Mouse (Mus musculus): ENCODE data around the gene Efna4. TPM values are rescaled to one million over a fixed set of nuclear protein-coding genes. Genes with fewer than 3 reads are reported as not detected.
A peak's percentile ranks its signal among the peaks of the same experiment; 100 is the strongest.

The Efna4 gene
- polyA plus RNA-seq, 1 experiment from 2014 or later: not detected

DNA sequence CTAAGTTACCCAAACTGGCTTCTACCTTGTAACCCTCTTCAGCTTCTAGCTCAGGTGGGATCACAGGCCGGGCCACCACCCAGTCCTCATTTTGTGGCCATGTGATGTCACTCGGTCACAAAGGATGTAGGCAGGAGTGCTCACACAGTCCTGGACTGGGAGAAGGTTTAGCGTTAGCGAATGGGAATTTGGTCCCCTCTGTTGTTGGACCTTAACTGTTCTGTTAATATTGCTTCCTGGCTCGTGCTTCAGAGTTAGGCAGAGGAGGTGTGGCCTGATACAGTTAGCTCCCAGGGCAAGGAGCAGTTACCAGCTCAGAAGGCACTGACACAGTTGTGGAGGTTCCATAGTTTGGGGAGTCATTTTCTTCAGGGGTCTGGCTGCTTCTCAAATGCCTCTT is 43.6 kb downstream of the Efna4 start:
- WGBS (ENCODE audit: missing documents): 89% methylated on average over 5 of the region's 5 CpGs
- Histone ChIP-seq H3K79me2 (ENCODE audit: inconsistent target) (no peaks in the 10 kb centered on the region), H3K36me3 (ENCODE audit: inconsistent target) (no peaks in the 10 kb centered on the region), H3K4me3 (ENCODE audit: inconsistent target) (no peak overlapping the region), H3K27ac (no peak overlapping the region)

DNA sequence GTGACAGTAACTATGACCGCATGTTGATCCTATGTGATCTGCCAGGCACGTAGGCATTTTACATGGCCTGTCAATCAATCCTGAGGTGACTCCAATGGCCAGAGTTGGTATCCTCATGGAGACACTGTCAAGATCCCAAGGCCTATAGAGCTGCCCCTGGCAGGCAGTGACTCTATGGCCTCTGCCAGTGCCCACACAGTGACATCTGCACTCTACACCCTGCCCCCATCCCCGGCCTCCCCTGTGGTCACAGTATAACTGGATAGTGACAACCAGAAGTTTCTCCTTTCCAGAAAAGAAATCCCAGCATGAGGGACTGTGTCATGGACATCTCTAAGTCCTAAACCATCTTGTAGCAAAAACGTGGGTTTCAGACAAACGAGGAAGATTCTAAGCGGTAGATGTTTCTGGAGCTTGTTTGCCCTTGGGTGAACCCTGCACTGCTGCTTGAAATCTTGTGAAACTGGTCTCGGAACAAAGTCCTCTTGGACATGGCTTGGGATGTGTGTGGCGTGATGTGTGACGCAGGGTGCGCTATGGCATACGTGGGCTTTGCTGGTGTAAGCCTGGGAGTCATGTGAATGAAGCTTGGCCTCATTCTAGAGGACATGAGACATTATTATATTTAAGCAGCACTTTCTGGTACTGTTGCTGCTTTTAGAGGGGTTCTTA is 44.4 kb downstream of the Efna4 start:
- H3K27ac ChIP-seq: no peak overlapping the region
- no peaks in the 10 kb centered on the region for H3K79me2 ChIP-seq (ENCODE audit: inconsistent target)
- no peak overlapping the region for H3K4me3 ChIP-seq (ENCODE audit: inconsistent target)
- WGBS (ENCODE audit: missing documents): 96% methylated on average over 11 of the region's 11 CpGs
- no peaks in the 10 kb centered on the region for H3K36me3 ChIP-seq (ENCODE audit: inconsistent target)

DNA sequence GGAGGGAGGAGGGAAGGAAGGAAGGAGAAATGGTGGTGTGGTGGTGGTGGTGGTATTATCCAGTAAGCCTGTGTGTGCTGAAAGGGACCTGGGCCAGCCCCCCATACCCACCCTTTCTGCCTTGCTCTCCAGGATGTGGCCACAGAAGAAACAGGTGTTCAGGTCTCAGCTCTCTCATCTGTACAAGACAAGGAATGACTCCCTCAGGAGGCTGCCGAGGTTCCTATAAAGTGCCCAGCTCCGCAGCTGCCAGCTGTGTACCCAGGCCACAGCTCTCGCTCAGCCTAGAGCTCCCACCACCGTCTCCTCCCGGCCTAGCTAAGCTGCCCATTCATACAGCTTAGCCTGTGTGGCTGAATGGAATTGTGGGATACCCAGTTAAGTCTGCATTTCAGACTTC is 45.5 kb downstream of the Efna4 start:
- Histone ChIP-seq H3K4me3 (ENCODE audit: inconsistent target) (no peak overlapping the region), H3K36me3 (ENCODE audit: inconsistent target) (no peaks in the 10 kb centered on the region), H3K79me2 (ENCODE audit: inconsistent target) (no peaks in the 10 kb centered on the region), H3K27ac (no peak overlapping the region)
- 75% methylated on average over 5 of the region's 5 CpGs for WGBS (ENCODE audit: missing documents)

DNA sequence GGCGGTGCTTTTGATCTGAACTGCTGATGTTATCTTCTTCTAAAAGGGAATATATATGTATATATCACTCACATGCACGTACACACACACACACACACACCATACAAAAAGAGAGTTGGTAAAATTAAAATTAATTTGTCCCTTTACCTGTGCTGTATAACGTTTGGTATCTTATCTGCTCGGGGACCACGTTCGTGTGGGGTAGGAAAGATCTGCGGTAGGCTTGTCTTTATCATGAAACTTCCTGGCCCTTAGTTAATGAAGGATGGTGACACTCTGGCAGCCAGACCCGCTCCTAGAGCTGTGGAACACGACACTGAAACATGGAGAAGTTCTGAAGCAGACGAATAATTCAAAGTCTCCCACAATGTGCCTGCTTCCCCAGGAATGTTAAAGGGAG is 46.0 kb downstream of the Efna4 start:
- WGBS (ENCODE audit: missing documents): 60% methylated on average over 9 of the region's 10 CpGs
- Histone ChIP-seq H3K79me2 (ENCODE audit: inconsistent target) (no peaks in the 10 kb centered on the region), H3K27ac (no peak overlapping the region), H3K4me3 (ENCODE audit: inconsistent target) (no peak overlapping the region), H3K36me3 (ENCODE audit: inconsistent target) (no peaks in the 10 kb centered on the region)

DNA sequence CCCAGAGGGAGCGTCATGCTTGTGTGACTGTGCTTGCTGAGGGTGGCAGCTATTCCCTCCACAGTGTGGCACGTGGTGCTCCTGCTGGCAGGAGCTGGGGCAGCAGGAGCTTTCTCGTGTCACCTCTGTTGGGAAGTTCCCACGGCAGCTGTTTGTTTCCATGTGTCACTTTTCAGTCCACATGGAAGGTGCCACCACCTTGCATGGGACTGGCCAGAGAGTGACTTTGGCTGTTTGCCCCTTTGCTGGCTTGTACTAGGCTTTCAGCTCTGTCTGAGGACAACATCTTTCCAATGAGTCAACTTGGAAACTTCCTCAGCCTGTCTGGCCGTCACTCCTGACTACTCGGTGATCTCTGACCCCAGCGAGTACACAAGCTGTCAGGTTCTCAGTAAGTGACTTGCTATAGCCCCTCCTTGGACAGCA is 49.3 kb downstream of the Efna4 start:
- WGBS (ENCODE audit: missing documents): 76% methylated on average over 7 of the region's 7 CpGs
- H3K4me3 ChIP-seq (ENCODE audit: inconsistent target): no peak overlapping the region
- no peaks in the 10 kb centered on the region for H3K79me2 ChIP-seq (ENCODE audit: inconsistent target)
- H3K36me3 ChIP-seq (ENCODE audit: inconsistent target): no peaks in the 10 kb centered on the region
- H3K27ac ChIP-seq: no peak overlapping the region

DNA sequence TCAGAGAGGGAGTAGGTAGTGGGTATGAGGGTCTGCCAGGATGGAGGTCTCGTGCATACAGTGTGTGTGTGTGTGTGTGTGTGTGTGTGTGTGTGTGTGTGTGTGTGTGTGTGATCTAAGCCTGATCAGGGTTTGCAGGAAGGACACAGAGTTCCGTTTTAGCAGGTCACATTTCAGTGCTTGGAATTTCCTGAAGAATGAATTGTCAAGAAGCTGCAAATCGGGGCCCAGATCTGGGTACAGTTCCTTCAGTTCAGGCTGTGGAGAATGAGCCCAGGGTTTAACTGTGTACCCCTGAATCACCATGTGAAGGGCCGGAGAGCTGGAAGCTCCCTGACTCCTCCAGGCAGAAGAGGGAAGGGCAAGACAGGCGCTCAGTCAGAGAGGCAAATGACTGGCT is 50.5 kb downstream of the Efna4 start:
- Histone ChIP-seq H3K36me3 (ENCODE audit: inconsistent target) (no peaks in the 10 kb centered on the region), H3K4me3 (ENCODE audit: inconsistent target) (no peak overlapping the region), H3K27ac (no peak overlapping the region), H3K79me2 (ENCODE audit: inconsistent target) (no peaks in the 10 kb centered on the region)
- WGBS (ENCODE audit: missing documents): 56% methylated on average over 5 of the region's 5 CpGs

DNA sequence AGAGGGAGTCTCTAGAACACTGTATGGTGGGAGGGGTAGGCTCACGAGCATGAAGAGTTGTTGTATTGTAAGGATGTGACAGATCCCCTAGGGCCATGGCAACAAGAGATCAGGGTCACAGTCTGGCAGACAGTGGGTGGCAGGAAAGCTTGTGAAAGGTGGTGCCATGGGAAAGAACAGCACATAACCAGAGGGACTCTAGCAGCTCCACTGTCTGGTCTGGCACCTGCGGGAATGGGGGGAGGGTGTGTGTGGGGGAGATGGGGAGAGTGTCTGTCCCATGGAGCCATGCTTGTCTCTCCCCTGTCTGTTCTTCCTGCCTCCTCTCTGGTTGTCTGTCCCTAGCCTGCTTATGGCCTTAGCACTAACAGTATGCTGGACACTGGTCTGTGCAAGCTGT is 52.3 kb downstream of the Efna4 start:
- Histone ChIP-seq H3K36me3 (ENCODE audit: inconsistent target) (no peaks in the 10 kb centered on the region), H3K4me3 (ENCODE audit: inconsistent target) (no peak overlapping the region), H3K27ac (peak overlapping the region; percentile 42), H3K79me2 (ENCODE audit: inconsistent target) (no peaks in the 10 kb centered on the region)
- 38% methylated on average over 2 of the region's 2 CpGs for WGBS (ENCODE audit: missing documents)

DNA sequence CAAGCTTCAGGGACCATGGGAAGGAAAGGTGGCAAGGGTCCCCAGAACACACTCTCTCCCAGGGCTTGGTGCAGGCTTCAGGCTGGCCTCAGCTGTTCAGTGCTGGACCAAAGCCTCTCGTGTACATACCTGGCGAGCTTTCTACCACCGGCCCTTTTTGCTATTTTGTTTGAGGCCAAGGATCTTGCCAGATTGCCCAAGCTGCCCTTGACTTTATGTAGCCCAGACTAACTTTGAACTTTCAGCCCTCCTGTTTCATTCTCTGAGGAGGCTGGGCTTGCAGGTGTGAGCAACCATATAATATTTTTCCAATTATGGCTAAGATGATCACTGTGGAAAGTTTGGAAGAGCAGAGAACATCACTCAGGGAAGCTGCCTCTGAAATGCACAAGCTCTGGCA is 53.6 kb downstream of the Efna4 start:
- WGBS (ENCODE audit: missing documents): 100% methylated on average over 3 of the region's 3 CpGs
- Histone ChIP-seq H3K79me2 (ENCODE audit: inconsistent target) (no peaks in the 10 kb centered on the region), H3K4me3 (ENCODE audit: inconsistent target) (no peak overlapping the region)

More for the DNA sequence above, 53.6 kb downstream of the Efna4 start:
- Histone ChIP-seq H3K36me3 (ENCODE audit: inconsistent target) (no peaks in the 10 kb centered on the region), H3K27ac (no peak overlapping the region)

Other genes with a start within 250 kb of the Efna4 start
- gene Rusc1, start 244.7 kb downstream of the Efna4 start, polyA plus RNA-seq (2018): 8.1 to 14.4 TPM (median 11.2 TPM) in 3 replicates
- not detected in 3 replicates for gene Gm43738, start 236.9 kb downstream of the Efna4 start, polyA plus RNA-seq (2018)
- gene Fdps, start 236.1 kb downstream of the Efna4 start, polyA plus RNA-seq (2018): 31.5 to 168 TPM (median 106 TPM) in 3 replicates
- gene Pklr, start 201.9 kb downstream of the Efna4 start, polyA plus RNA-seq (2018): not detected in 3 replicates
- gene Hcn3, start 177.8 kb downstream of the Efna4 start, polyA plus RNA-seq (2018): 0.11 to 0.20 TPM (median 0.15 TPM) in 3 replicates
- 19.9 to 35.6 TPM (median 25.1 TPM) in 3 replicates for gene Clk2, start 173.2 kb downstream of the Efna4 start, polyA plus RNA-seq (2018)
- gene Scamp3, start 160.6 kb downstream of the Efna4 start, polyA plus RNA-seq (2018): 79.6 to 84.3 TPM (median 80.5 TPM) in 3 replicates
- 1.1 to 4.4 TPM (median 1.9 TPM) in 3 replicates for gene Fam189b, start 154.9 kb downstream of the Efna4 start, polyA plus RNA-seq (2018)
- gene Gba, start 135.1 kb downstream of the Efna4 start, polyA plus RNA-seq (2018): 205 to 294 TPM (median 220 TPM) in 3 replicates
- gene Thbs3, start 122.8 kb downstream of the Efna4 start, polyA plus RNA-seq (2018): 0.17 to 0.68 TPM (median 0.34 TPM) in 3 replicates
- gene Mtx1, start 110.9 kb downstream of the Efna4 start, polyA plus RNA-seq (2018): 55.2 to 102 TPM (median 79.3 TPM) in 3 replicates
- not detected in 3 replicates for gene Muc1, start 109.0 kb downstream of the Efna4 start, polyA plus RNA-seq (2018)
- 30.5 to 54.3 TPM (median 43.8 TPM) in 3 replicates for gene Krtcap2, start 92.1 kb downstream of the Efna4 start, polyA plus RNA-seq (2018)
- 0.22 TPM in 1 of 3 replicates, not detected in the others for gene Trim46, start 91.7 kb downstream of the Efna4 start, polyA plus RNA-seq (2018)
- gene Dpm3, start 78.7 kb downstream of the Efna4 start, polyA plus RNA-seq (2018): 23.7 to 90.4 TPM (median 70.3 TPM) in 3 replicates
- 18.0 to 31.9 TPM (median 31.9 TPM) in 3 replicates for gene Slc50a1, start 67.5 kb downstream of the Efna4 start, polyA plus RNA-seq (2018)
- gene Efna1, start 56.9 kb downstream of the Efna4 start, polyA plus RNA-seq (2018): 0.20 to 0.25 TPM in 2 of 3 replicates, not detected in the other
- gene Efna3, start 15.1 kb downstream of the Efna4 start, polyA plus RNA-seq (2018): not detected in 3 replicates
- 143 to 250 TPM (median 157 TPM) in 3 replicates for gene Adam15, start 12.0 kb upstream of the Efna4 start, polyA plus RNA-seq (2018)
- gene Dcst2, start 23.9 kb upstream of the Efna4 start, polyA plus RNA-seq (2018): not detected in 3 replicates
- not detected in 3 replicates for gene Dcst1, start 27.2 kb upstream of the Efna4 start, polyA plus RNA-seq (2018)
- 41.6 to 50.1 TPM (median 42.1 TPM) in 3 replicates for gene Zbtb7b, start 56.7 kb upstream of the Efna4 start, polyA plus RNA-seq (2018)
- gene Lenep, start 64.8 kb upstream of the Efna4 start, polyA plus RNA-seq (2018): not detected in 3 replicates
- 11.3 to 17.1 TPM (median 16.4 TPM) in 3 replicates for gene Flad1, start 73.8 kb upstream of the Efna4 start, polyA plus RNA-seq (2018)
- gene Cks1b, start 80.4 kb upstream of the Efna4 start, polyA plus RNA-seq (2018): 6.1 to 27.6 TPM (median 13.1 TPM) in 3 replicates
- 32.7 to 33.3 TPM (median 32.9 TPM) in 3 replicates for gene Shc1, start 80.4 kb upstream of the Efna4 start, polyA plus RNA-seq (2018)
- gene Pygo2, start 92.2 kb upstream of the Efna4 start, polyA plus RNA-seq (2018): 7.7 to 18.5 TPM (median 16.4 TPM) in 3 replicates
- gene Pbxip1, start 98.7 kb upstream of the Efna4 start, polyA plus RNA-seq (2018): 5.3 to 6.8 TPM (median 5.4 TPM) in 3 replicates
- gene Pmvk, start 116.5 kb upstream of the Efna4 start, polyA plus RNA-seq (2018): 15.3 to 25.4 TPM (median 21.3 TPM) in 3 replicates
- 0.02 to 0.03 TPM in 2 of 3 replicates, not detected in the other for gene Kcnn3, start 182.1 kb upstream of the Efna4 start, polyA plus RNA-seq (2018)